ENCODE assay signal across 22 mouse cellular contexts in genomic region chr2:129046846-129047196, GRCm38 (mm10). TPM values are rescaled to one million over a fixed set of nuclear protein-coding genes. Genes with fewer than 3 reads are reported as not detected.
DNase-seq lines count a peak whose midpoint lies in the region; ATAC-seq lines count a peak whose summit lies in the region.
"Had no signal": no experiment of that assay in that cellular context is flagged by ENCODE, and none has a peak within 500 bp of the region (broad histone marks: within the 10 kb centered on the region; RNA-seq: fewer than 3 reads in every experiment).

No protein-coding gene starts in this region.

- no peak overlapping the region for H3K4me2 ChIP-seq in heart, embryonic 11.5 days
- H3K4me2 ChIP-seq in kidney, embryonic 16.5 days (replicated peaks; ENCODE audit: low read depth, low read length): no peak overlapping the region
- H3K4me2 ChIP-seq in stomach, embryonic 15.5 days: no peak overlapping the region
- H3K4me2 ChIP-seq: forebrain, embryonic 13.5 days; heart, embryonic 13.5 days; hindbrain, embryonic 14.5 days; liver, embryonic 12.5 days had no signal

- H3K27me3 ChIP-seq in heart, embryonic 11.5 days (ENCODE audit: control insufficient read depth, insufficient read depth, low read length): no peaks in the 10 kb centered on the region
- no peaks in the 10 kb centered on the region for H3K27me3 ChIP-seq in kidney, embryonic 16.5 days (ENCODE audit: insufficient read depth, low read length)
- H3K27me3 ChIP-seq in stomach, embryonic 15.5 days (replicated peaks): no peaks in the 10 kb centered on the region
- H3K27me3 ChIP-seq: forebrain, embryonic 13.5 days had no signal

- peak; percentile 81 for DNase-seq in heart, adult 11 months
- no peak for DNase-seq in kidney, adult 11 months
- peak; percentile 16 for DNase-seq in lung, postnatal 10 days
- no peak for DNase-seq in lung, adult 18-20 months
- DNase-seq in urinary bladder, postnatal 25 days (ENCODE audit: low spot score): no peak
- DNase-seq: B cell, adult 2 months; cerebellum, adult 8-10 months; cerebellum, postnatal 25 days; gastrocnemius, postnatal 14 days; layer of hippocampus, postnatal 36 days; left cerebral cortex, postnatal 4 days; liver, postnatal 0 days; midbrain, embryonic 14.5 days; right cerebral cortex, postnatal 25 days; thymus, postnatal 4 days had no signal

- no peak overlapping the region for H3K4me3 ChIP-seq in heart, embryonic 11.5 days (ENCODE audit: low read depth, low read length)
- no peak overlapping the region for H3K4me3 ChIP-seq in kidney, embryonic 16.5 days (ENCODE audit: low read length)
- no peak overlapping the region for H3K4me3 ChIP-seq in stomach, embryonic 15.5 days (replicated peaks)
- H3K4me3 ChIP-seq: forebrain, embryonic 13.5 days; heart, embryonic 13.5 days; liver, embryonic 12.5 days had no signal

- H3K27ac ChIP-seq in heart, embryonic 11.5 days (ENCODE audit: low read depth, low read length): no peak overlapping the region
- peak overlapping the region; percentile 43; the same call in 1 of the 2 replicates for H3K27ac ChIP-seq in kidney, embryonic 16.5 days (ENCODE audit: low read length)
- peak overlapping the region; percentile 45; the same call in 1 of the 2 replicates for H3K27ac ChIP-seq in stomach, embryonic 15.5 days
- H3K27ac ChIP-seq: forebrain, embryonic 13.5 days; heart, embryonic 13.5 days; hindbrain, embryonic 14.5 days; liver, embryonic 12.5 days had no signal

- H3K9ac ChIP-seq in heart, embryonic 11.5 days (ENCODE audit: low read depth, low read length): no peak overlapping the region
- H3K9ac ChIP-seq in kidney, embryonic 16.5 days (replicated peaks; ENCODE audit: low read length): no peak overlapping the region
- no peak overlapping the region for H3K9ac ChIP-seq in stomach, embryonic 15.5 days
- H3K9ac ChIP-seq: forebrain, embryonic 13.5 days; heart, embryonic 13.5 days; hindbrain, embryonic 14.5 days; liver, embryonic 12.5 days; liver, postnatal 0 days had no signal

- H3K36me3 ChIP-seq in heart, embryonic 11.5 days (ENCODE audit: control insufficient read depth, insufficient read depth, low read length): no peaks in the 10 kb centered on the region
- no peaks in the 10 kb centered on the region for H3K36me3 ChIP-seq in kidney, embryonic 16.5 days (ENCODE audit: insufficient read depth, low read length)
- no peaks in the 10 kb centered on the region for H3K36me3 ChIP-seq in stomach, embryonic 15.5 days
- H3K36me3 ChIP-seq: heart, embryonic 13.5 days; liver, embryonic 12.5 days had no signal

- no peak for ATAC-seq in heart, embryonic 11.5 days (replicated peaks; ENCODE audit: insufficient number of reproducible peaks, low FRiP score, low TSS enrichment)
- peak; percentile 65; the same call in 1 of the 2 replicates for ATAC-seq in kidney, embryonic 16.5 days (ENCODE audit: low FRiP score, low TSS enrichment)
- no peak for ATAC-seq in stomach, embryonic 15.5 days (ENCODE audit: insufficient read depth, low FRiP score, low read depth)
- ATAC-seq: forebrain, embryonic 13.5 days; liver, embryonic 12.5 days; liver, postnatal 0 days had no signal

- 76% methylated on average over 4 of the region's 4 CpGs for WGBS in heart, embryonic 11.5 days (ENCODE audit: insufficient replicate concordance)
- 48% methylated on average over 4 of the region's 4 CpGs for WGBS in kidney, embryonic 16.5 days
- 66% methylated on average over 4 of the region's 4 CpGs for WGBS in stomach, embryonic 15.5 days

- H3K4me1 ChIP-seq in heart, embryonic 11.5 days (ENCODE audit: control insufficient read depth, insufficient read depth, low read length): no peaks in the 10 kb centered on the region
- peaks cover 7% of the 10 kb centered on the region for H3K4me1 ChIP-seq in kidney, embryonic 16.5 days (ENCODE audit: insufficient read depth, low read length)
- no peaks in the 10 kb centered on the region for H3K4me1 ChIP-seq in stomach, embryonic 15.5 days
- H3K4me1 ChIP-seq: forebrain, embryonic 13.5 days; heart, embryonic 13.5 days; liver, embryonic 12.5 days had no signal

- no peaks in the 10 kb centered on the region for H3K9me3 ChIP-seq in heart, embryonic 11.5 days (replicated peaks; ENCODE audit: control insufficient read depth, low read length)
- H3K9me3 ChIP-seq in kidney, embryonic 16.5 days (ENCODE audit: low read length): no peaks in the 10 kb centered on the region
- H3K9me3 ChIP-seq in stomach, embryonic 15.5 days: no peaks in the 10 kb centered on the region
- H3K9me3 ChIP-seq: forebrain, embryonic 13.5 days; heart, embryonic 13.5 days; liver, embryonic 12.5 days had no signal

RNA-seq across cellular contexts. Expression of gene Vinac1, which starts 1.2 kb away (rescaled TPM):
- polyA plus RNA-seq in heart, embryonic 11.5 days (2014; fragmentation: Nextera tagmentation; extraction: Ambion mirVana): 0.13 TPM in 1 of 2 replicates, not detected in the other
- 0.04 TPM in 1 of 2 replicates, not detected in the other for polyA plus RNA-seq in kidney, embryonic 16.5 days (2015; fragmentation: Nextera tagmentation; extraction: Ambion mirVana)
- 0.08 and 0.09 TPM in 2 replicates for polyA plus RNA-seq in stomach, embryonic 15.5 days (2015; fragmentation: Nextera tagmentation; extraction: Ambion mirVana)
- polyA plus RNA-seq: liver, postnatal 0 days had no signal

RNA-seq across cellular contexts. Expression of gene Ttl, which starts 18.9 kb away (rescaled TPM):
- 7.4 and 8.5 TPM in 2 replicates for polyA plus RNA-seq in heart, embryonic 11.5 days (2014; fragmentation: Nextera tagmentation; extraction: Ambion mirVana)
- 13.4 TPM in 2 replicates for polyA plus RNA-seq in kidney, embryonic 16.5 days (2015; fragmentation: Nextera tagmentation; extraction: Ambion mirVana)
- polyA plus RNA-seq in stomach, embryonic 15.5 days (2015; fragmentation: Nextera tagmentation; extraction: Ambion mirVana): 13.4 TPM in 2 replicates

RNA-seq across cellular contexts. Expression of gene Polr1b, which starts 54.0 kb away (rescaled TPM):
- 14.8 and 15.4 TPM in 2 replicates for polyA plus RNA-seq in heart, embryonic 11.5 days (2014; fragmentation: Nextera tagmentation; extraction: Ambion mirVana)
- 27.2 and 33.4 TPM in 2 replicates for polyA plus RNA-seq in kidney, embryonic 16.5 days (2015; fragmentation: Nextera tagmentation; extraction: Ambion mirVana)
- 26.9 and 29.4 TPM in 2 replicates for polyA plus RNA-seq in stomach, embryonic 15.5 days (2015; fragmentation: Nextera tagmentation; extraction: Ambion mirVana)

Comparison
In these comparisons a context has a peak if more than half of its experiments do, and no peak if none do; other contexts are left out.
1. DNase-seq: peak in heart, adult 11 months (single experiment) and lung, postnatal 10 days (single experiment); none in kidney, adult 11 months (single experiment), lung, adult 18-20 months (0 of 2) and urinary bladder, postnatal 25 days (single experiment).